Comparison of ENCODE assay signal across 8 mouse cellular contexts in genomic region chr5:115118961-115119570, GRCm38 (mm10). TPM values are rescaled to one million over a fixed set of nuclear protein-coding genes. Genes with fewer than 3 reads are reported as not detected.
DNase-seq lines count a peak whose midpoint lies in the region; ATAC-seq and TF ChIP-seq lines count a peak whose summit lies in the region.

Gene Acads, minus strand, starts transcription at chr5:115119346.

- no peak for TF ChIP-seq CTCF in spleen, adult 2 months (IDR thresholded peaks at IDR 0.05; ENCODE audit: extremely low read depth, insufficient read depth, insufficient read length, insufficient replicate concordance)

- ATAC-seq in intestine, embryonic 15.5 days = peak; percentile 97
- ATAC-seq in limb, embryonic 13.5 days (ENCODE audit: low FRiP score, low read depth) = peak; percentile 81
- peak; percentile 58; the same call in 1 of the 2 replicates for ATAC-seq in midbrain, embryonic 14.5 days (ENCODE audit: low FRiP score, low TSS enrichment)

- H3K27ac ChIP-seq in intestine, embryonic 15.5 days = peak within 1 kb of the TSS; percentile 78
- H3K27ac ChIP-seq in limb, embryonic 13.5 days = peak within 1 kb of the TSS; percentile 52; the same call in 1 of the 2 replicates
- no peak within 1 kb of the TSS for H3K27ac ChIP-seq in midbrain, embryonic 14.5 days (replicated peaks; ENCODE audit: low read depth, low read length)
- no peak within 1 kb of the TSS; the same call in 1 of the 2 replicates for H3K27ac ChIP-seq in spleen, adult 2 months (ENCODE audit: insufficient read depth, low read length)

- no peaks in the 10 kb centered on the region for H3K9me3 ChIP-seq in intestine, embryonic 15.5 days
- H3K9me3 ChIP-seq in limb, embryonic 13.5 days = no peaks in the 10 kb centered on the region
- no peaks in the 10 kb centered on the region for H3K9me3 ChIP-seq in midbrain, embryonic 14.5 days (ENCODE audit: control insufficient read depth, low read length)

- H3K9ac ChIP-seq in intestine, embryonic 15.5 days = peak within 1 kb of the TSS; percentile 98
- H3K9ac ChIP-seq in limb, embryonic 13.5 days = peak within 1 kb of the TSS; percentile 94
- peak within 1 kb of the TSS; percentile 74 for H3K9ac ChIP-seq in midbrain, embryonic 14.5 days (replicated peaks; ENCODE audit: low read length)

- peaks cover 12% of the 10 kb centered on the region; the same call in 1 of the 2 replicates for H3K36me3 ChIP-seq in intestine, embryonic 15.5 days
- H3K36me3 ChIP-seq in limb, embryonic 13.5 days = peaks cover 54% of the 10 kb centered on the region
- H3K36me3 ChIP-seq in midbrain, embryonic 14.5 days (ENCODE audit: control insufficient read depth, insufficient read depth, low read length) = peaks cover 8% of the 10 kb centered on the region
- peaks cover 2% of the 10 kb centered on the region; the same call in 1 of the 2 replicates for H3K36me3 ChIP-seq in spleen, adult 2 months (ENCODE audit: control insufficient read depth, insufficient read depth, low read length)

- no peaks in the 10 kb centered on the region for H3K27me3 ChIP-seq in intestine, embryonic 15.5 days (replicated peaks)
- no peaks in the 10 kb centered on the region for H3K27me3 ChIP-seq in limb, embryonic 13.5 days
- no peaks in the 10 kb centered on the region for H3K27me3 ChIP-seq in midbrain, embryonic 14.5 days (ENCODE audit: control insufficient read depth, insufficient read depth, low read length)
- H3K27me3 ChIP-seq in spleen, adult 2 months (ENCODE audit: control insufficient read depth, insufficient read depth, low read length) = no peaks in the 10 kb centered on the region

- DNase-seq in layer of hippocampus, adult 11-12 months (ENCODE audit: low spot score) = peak; percentile 81
- no peak for DNase-seq in layer of hippocampus, adult 9-10 months (ENCODE audit: low spot score)
- DNase-seq in embryo, embryonic 11.5 days (ENCODE audit: low read depth, low spot score) = peak; percentile 59
- peak; percentile 76 to 80 for DNase-seq in gastrocnemius, postnatal 4 days (ENCODE audit: low spot score in 2 of 2)
- DNase-seq in midbrain, embryonic 14.5 days = peak; percentile 77
- peak; percentile 56 to 84 for DNase-seq in spleen, adult 2 months (ENCODE audit: low read depth in 1 of 2, low spot score in 2 of 2)

- WGBS in intestine, embryonic 15.5 days = under 1% methylated on average over 39 of the region's 39 CpGs
- 2% methylated on average over 38 of the region's 39 CpGs for WGBS in limb, embryonic 13.5 days
- under 1% methylated on average over 39 of the region's 39 CpGs for WGBS in midbrain, embryonic 14.5 days
- under 1% methylated on average over 39 of the region's 39 CpGs for WGBS in spleen, adult 2 months

- TF ChIP-seq POLR2A in spleen, adult 2 months (IDR thresholded peaks at IDR 0.05; ENCODE audit: low read depth, low read length) = peak; percentile 25; the same call in 1 of the 2 replicates

- peaks cover 5% of the 10 kb centered on the region for H3K4me1 ChIP-seq in intestine, embryonic 15.5 days (replicated peaks)
- peaks cover 13% of the 10 kb centered on the region for H3K4me1 ChIP-seq in limb, embryonic 13.5 days
- peaks cover 6% of the 10 kb centered on the region; the same call in 1 of the 2 replicates for H3K4me1 ChIP-seq in midbrain, embryonic 14.5 days (ENCODE audit: control insufficient read depth, insufficient read depth, low read length)
- no peaks in the 10 kb centered on the region; the same call in none of the 2 replicates for H3K4me1 ChIP-seq in spleen, adult 2 months (ENCODE audit: control insufficient read depth, insufficient read depth, insufficient read length)

- H3K4me3 ChIP-seq in intestine, embryonic 15.5 days (replicated peaks) = peak within 1 kb of the TSS; percentile 98
- peak within 1 kb of the TSS; percentile 89 for H3K4me3 ChIP-seq in limb, embryonic 13.5 days
- H3K4me3 ChIP-seq in midbrain, embryonic 14.5 days (replicated peaks; ENCODE audit: low read depth, low read length) = peak within 1 kb of the TSS; percentile 56
- H3K4me3 ChIP-seq in spleen, adult 2 months (ENCODE audit: extremely low read depth, insufficient read depth, insufficient read length) = peak within 1 kb of the TSS; percentile 92

- peak within 1 kb of the TSS; percentile 83 for H3K4me2 ChIP-seq in intestine, embryonic 15.5 days (replicated peaks)
- H3K4me2 ChIP-seq in limb, embryonic 13.5 days (replicated peaks) = peak within 1 kb of the TSS; percentile 84
- H3K4me2 ChIP-seq in midbrain, embryonic 14.5 days (ENCODE audit: low read length) = peak within 1 kb of the TSS; percentile 70

RNA-seq across cellular contexts. Expression of gene Acads, which starts in this region (rescaled TPM):
- 10 to 100 TPM; 74.6 to 78.1 TPM for total RNA-seq in gastrocnemius, postnatal 4 days (2021)
- polyA plus RNA-seq in intestine, embryonic 15.5 days (2015; fragmentation: Nextera tagmentation; extraction: Ambion mirVana) = 119 and 122 TPM in 2 replicates
- 56.5 and 56.9 TPM in 2 replicates for polyA plus RNA-seq in limb, embryonic 13.5 days (2015; fragmentation: Nextera tagmentation; extraction: Ambion mirVana)
- 13.8 and 14.6 TPM in 2 replicates for polyA plus RNA-seq in midbrain, embryonic 14.5 days (2014; fragmentation: Nextera tagmentation; extraction: Ambion mirVana)
- polyA plus RNA-seq in spleen, adult 2 months (2012; rRNA removed) = 30.6 and 33.4 TPM in 2 replicates

Comparison
In these comparisons a context has a peak if more than half of its experiments do, and no peak if none do; other contexts are left out.
1. H3K27ac ChIP-seq: peak in intestine, embryonic 15.5 days (single experiment) and limb, embryonic 13.5 days (single experiment); none in midbrain, embryonic 14.5 days (single experiment) and spleen, adult 2 months (single experiment).
2. Peak in every context shown above with its lines, with median percentiles within 50 percentile points of each other: ATAC-seq, H3K4me2 ChIP-seq, H3K4me3 ChIP-seq and H3K9ac ChIP-seq.